Mouse (Mus musculus) left cerebral cortex, postnatal 36 days (tissue): ENCODE measurements around the gene St3gal3. TPM values are rescaled to one million over a fixed set of nuclear protein-coding genes. Genes with fewer than 3 reads are reported as not detected.

Experiments used
- DNase-seq, 2 experiments: peaks; one replicate each; pipeline ENCODE4 v3.0.0; 2021 to 2022; ENCODE audit warnings: low spot score in 2 of 2, mixed read lengths in 1 of 2
- intact Hi-C: fragments of 180-260 bp; cut with DNase I; formaldehyde crosslinking; loops from one replicate; pipeline ENCODE4 v1.15.1; 2025
- total RNA-seq, 2 experiments: library from RNA; stranded (reverse); gene quantifications; 2 replicates each; pipeline ENCODE4 v1.2.3; 2021

Gene St3gal3
- total RNA-seq, 2 experiments from 2014 or later, result 47.0 to 51.5 TPM

DNA sequence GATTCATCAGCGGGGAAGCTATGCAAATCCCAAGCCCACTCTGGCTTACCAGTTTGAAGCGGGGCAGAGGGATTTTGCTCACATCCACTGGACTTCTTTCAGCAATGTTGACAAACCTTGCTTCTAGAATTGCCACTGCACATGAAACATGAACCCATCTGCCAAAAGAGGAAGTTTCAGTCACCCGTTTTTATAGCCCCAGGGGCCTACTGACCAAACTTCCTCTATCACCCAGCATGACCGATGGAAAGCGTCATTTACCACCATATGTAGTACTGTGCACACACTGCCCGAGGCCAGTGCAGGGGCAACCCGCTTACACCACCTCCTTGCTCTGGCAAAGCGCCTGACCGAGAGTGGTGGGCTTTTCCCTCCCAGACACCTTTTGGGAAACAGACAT lies 9.6 kb upstream of the St3gal3 start:
- intact Hi-C loops, result no loop called here
- no peak for DNase-seq

DNA sequence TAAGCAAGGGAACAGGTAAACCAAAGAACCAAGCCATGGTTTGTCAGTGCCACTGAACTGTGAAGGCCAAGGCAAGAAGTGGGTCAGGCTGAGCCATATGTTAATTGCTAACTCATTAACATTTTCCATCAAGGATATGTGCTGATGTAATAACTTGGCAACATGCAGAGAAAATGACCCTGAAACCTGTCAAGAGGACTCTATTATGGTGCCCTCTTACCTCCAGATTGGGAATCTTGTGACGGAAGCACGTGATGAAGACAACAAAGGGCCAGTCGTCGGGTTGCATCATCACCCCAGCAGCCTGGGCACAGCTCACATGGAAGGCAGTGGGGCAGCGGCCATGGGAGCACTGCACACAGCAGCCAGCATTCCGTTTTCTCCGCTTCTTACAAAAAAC lies 9.0 kb upstream of the St3gal3 start:
- intact Hi-C loops, result no loop called here
- DNase-seq, result no peak

DNA sequence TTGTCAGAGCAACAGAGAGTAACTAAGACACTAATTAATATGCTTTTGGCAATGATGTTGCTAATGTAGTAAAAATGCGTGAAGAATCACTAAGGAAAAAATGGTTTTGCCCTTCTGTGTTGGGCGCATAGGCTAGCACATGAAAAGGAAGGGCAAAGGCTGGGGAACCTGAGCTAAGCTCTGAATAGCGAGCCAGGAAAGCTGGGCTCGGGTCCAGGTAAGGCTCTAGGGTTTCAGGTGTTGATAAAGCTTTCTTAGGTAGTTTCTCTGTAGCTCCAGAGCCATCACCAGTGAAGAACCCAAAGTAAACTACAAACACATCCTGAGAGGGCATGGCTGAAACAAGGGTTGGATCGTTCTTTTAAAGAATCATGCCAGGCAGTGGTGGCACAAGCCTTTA lies 6.8 kb upstream of the St3gal3 start:
- intact Hi-C loops, result no loop called here

DNA sequence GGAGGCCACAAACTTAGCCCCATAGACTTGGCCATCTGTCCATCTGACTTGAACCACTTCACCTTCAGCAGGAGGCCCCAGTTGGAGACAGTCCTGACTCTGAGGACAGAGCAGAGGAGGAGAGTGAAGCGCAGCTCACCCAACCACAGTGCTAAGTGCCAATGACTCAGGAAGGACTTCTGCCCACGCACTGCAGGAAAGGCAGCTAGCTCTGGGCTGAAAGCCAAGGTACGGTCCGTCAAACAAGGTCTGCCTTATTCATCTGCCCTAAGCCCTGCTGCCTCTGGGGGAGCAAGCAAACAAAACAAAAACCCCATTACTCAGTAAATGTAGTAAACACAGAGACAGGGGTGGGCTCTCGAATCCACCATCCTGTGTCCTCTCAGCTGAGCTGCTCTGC lies 4.2 kb upstream of the St3gal3 start:
- intact Hi-C loops, result loop anchor here (5.0 kb wide), 1 partner anchor 47 kb away; no protein-coding TSS in a partner anchor
- DNase-seq, result peak; percentile 57 to 61

More for the DNA sequence above, 6.8 kb upstream of the St3gal3 start:
- DNase-seq, result no peak

DNA sequence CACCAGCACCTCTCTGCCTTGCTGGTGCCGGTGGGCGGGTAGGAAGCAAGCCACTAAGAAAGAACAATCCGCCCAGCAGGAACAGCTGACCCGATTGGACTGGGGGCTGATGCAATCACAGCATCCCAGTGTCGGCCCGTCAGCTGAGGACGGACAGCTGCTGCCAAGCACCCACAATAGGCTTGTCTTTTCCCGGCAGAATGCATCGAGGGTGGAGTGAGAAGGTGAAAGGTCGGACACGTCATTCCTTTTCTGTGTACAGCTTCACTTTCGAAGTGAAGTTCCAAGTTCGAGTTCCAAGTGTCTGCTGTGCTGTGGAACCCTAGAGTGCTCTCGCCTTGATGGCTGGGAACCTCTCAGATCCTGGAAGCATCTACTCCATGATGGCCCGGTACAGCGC lies 3.1 kb upstream of the St3gal3 start:
- intact Hi-C loops, result loop anchor here (5.0 kb wide), 1 partner anchor 46 kb away; no protein-coding TSS in a partner anchor
- DNase-seq, result peak in 1 of 2 experiments; percentile 22

DNA sequence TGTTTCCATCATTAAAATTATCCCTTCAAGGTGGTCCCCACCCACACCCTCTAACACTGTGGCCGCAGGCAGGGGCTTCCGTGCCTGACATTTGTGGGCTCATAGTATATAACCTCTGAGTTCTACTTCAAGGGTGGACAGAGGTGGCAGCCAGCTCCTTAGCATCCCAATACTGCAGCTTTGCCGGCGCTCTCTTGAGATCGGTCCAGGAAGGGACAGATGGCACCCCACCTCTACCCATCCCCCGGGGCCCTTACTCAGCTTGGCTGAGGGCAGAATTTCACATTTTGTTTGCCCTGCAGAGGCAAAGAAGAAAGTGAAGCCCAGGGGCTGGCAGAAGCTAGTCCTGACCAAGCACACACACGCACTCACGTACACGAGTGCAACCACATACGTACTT lies 2.6 kb upstream of the St3gal3 start:
- intact Hi-C loops, result loop anchor here (5.0 kb wide), 1 partner anchor 45 kb away; no protein-coding TSS in a partner anchor
- no peak for DNase-seq

DNA sequence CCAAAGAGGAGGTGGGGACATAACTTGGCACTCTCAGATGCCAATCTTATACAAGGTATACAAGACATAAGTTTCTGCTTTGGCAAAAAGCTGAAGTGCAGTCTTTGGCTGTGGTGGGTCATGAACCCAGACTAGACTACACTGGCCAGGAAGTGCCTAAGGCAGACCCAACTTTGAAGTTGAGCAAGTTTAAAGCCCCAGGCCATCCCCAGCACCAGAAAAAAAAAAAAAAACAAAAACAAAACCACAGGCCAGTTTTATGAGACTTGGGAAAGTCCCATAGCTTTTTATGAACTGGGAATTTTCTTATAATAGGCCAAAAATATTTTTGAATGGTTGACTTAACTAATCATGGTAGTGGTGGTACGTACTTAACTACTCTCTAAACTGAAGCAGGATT lies 700 bp upstream of the St3gal3 start:
- intact Hi-C loops, result loop anchor here (5.0 kb wide), 1 partner anchor 43 kb away; no protein-coding TSS in a partner anchor
- DNase-seq, result no peak

DNA sequence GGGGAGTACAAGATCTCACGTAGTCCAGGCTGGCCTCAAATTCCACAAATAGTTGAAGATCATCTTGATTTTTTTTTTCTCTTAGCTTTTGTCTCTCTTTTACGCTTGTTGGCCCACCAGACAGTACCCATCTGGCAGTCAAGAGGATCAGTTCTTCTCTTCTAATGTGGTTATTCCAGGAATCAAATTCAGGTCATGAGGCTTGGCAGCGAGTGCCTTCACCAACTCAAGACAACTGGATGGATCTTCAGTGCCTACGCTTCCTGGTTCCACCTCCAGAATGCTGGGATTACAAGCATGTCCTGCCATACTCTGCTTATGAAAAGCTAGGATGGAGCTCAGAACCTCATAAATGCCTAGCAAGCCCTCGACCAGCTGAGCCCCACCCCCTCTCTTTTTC lies 3.4 kb downstream of the St3gal3 start:
- no peak for DNase-seq
- intact Hi-C loops, result no loop called here

DNA sequence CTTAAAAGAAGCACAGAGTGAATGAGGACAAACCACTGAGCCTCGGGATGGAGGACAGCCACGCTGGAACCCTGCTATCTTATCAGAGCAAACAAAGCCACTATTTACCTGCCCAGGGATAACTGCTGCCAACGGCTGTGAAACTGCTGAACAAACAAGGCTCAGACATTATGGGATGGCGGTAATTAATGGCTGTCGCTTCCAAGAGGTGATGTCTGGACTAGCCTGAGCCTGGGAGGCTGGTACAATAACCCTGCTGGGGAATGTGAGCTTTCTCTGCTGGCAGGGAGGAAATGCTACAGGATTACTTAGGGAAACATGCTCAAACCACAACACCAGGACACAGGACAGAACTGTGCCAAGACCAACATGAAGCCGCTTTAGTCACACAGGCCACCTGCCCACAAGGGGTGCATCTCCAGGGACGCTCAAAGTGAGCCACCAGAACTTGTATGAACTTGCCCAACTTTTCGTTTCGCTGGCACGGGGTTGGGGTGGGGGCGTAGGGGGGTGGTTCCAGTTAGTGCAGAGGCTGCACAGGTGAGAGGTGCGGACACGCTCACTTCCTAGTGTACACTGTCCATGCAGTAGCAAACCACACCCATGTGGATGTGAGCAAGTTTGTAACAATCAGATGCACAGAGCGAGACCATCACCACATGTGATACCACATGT lies 11.5 kb downstream of the St3gal3 start:
- intact Hi-C loops, result no loop called here
- no peak for DNase-seq

DNA sequence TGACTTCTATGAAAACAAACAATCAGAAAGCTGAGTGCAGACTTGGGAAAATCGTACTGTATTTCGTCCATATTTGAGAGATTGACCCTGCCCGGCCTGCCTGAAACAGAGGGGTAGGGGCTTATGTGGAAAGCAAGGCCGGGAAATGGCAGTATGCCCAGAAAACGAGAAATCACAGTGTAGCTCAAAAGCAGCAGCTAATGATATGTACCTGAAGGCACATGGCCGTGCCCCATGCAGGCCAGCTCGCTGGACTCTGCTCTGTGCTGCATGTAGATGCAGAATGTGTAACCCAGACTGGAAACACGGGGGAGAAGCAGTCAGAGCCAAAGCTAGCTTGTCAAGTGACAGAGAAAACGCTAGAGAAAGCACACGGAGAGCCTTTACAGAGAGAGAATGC lies 12.6 kb downstream of the St3gal3 start:
- no peak for DNase-seq
- intact Hi-C loops, result no loop called here

DNA sequence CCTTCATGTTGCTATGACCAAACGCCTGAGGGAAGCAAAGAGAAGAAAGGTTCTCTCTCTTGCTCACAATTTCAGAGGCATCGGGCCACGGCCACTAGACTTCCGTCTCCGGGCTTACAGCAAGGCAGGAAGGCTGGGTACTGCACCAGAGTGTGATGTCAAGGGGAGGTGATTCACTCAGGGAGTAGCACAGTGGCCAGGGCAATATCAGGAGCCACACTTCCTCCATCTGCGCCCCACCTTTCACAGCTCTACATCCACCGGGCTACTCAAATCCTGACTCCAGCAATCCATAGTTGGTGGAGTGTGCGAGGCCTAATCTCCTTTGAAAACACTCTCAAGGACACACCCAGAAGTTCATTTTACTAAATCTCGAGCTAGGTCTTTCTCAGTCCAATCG lies 17.1 kb downstream of the St3gal3 start:
- no peak for DNase-seq
- intact Hi-C loops, result no loop called here

DNA sequence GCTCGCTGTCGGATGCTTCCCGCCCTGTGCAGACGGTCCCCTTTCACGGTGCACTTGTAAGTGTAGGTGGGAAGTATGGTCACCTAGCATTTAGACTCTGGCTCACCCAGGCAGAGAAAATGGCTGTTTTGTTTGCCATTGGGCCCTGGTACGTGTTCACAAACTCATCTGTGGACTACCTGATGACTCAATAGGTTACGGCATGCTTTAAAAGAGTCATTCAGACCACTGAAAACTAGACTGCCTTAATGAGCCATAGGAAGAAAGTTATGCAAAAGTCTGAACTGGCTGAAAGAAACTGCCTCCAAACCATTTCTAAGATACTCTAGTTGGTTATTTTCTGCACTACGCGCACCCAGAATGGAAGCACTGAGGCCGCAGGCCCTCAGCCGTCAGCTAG lies 18.6 kb downstream of the St3gal3 start:
- no peak for DNase-seq
- intact Hi-C loops, result no loop called here

DNA sequence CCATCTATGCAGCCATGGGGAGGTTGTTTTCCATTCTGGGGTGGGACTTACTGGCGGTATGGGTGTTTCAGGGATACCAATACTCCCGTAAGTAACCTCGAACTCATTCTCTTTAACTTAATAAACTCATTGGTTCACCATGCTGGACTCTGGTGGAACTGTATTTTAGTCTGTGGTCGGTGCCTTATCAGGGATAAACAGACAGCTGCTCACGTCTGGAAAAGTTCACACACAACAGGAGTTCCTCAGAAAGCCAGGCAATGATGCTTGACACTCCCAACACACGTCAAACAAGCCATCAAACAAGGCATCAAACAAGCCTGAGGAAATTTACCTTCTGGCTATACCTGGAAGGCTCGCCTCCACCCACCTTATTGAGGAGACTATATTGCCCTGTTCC lies 19.6 kb downstream of the St3gal3 start:
- no peak for DNase-seq
- intact Hi-C loops, result no loop called here

DNA sequence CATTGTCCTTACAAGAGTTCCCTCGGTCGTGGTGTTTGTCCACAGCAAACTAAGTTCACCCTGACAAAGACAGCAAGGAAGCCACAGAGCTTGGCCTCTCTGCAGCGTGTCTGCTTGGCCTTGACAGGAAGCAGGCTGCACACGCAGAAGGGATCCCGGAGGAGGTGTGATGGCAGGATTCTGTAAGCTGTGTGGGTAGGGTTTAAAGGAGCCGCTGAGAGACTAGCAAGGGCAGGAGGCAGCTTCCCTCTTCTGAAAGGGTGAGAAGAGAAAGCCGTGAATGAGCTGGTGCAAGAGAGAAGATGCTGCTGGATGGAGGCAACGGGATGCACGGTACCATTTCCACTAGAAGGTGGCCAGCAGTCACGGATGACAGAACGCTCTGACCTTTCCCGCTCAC lies 22.1 kb downstream of the St3gal3 start:
- intact Hi-C loops, result no loop called here
- DNase-seq, result no peak

DNA sequence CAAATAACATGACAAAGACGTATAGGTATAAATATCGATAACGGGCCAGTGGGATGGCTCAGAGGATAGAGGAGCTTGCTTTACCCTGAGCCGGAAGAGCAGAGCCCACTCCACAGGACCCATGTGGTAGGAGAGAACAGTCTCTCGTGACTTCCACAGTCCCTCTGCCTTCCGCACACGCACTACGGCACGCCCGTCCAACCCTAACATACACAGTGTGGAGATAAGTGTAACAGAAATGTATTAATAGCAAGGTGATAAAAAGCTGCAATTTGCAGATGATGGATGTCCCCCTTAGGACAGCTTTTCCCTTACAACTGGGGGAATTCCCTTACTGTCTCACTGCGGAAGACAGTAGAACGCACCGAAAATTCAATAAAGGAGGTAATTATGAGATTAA lies 25.1 kb downstream of the St3gal3 start:
- no peak for DNase-seq
- intact Hi-C loops, result no loop called here

DNA sequence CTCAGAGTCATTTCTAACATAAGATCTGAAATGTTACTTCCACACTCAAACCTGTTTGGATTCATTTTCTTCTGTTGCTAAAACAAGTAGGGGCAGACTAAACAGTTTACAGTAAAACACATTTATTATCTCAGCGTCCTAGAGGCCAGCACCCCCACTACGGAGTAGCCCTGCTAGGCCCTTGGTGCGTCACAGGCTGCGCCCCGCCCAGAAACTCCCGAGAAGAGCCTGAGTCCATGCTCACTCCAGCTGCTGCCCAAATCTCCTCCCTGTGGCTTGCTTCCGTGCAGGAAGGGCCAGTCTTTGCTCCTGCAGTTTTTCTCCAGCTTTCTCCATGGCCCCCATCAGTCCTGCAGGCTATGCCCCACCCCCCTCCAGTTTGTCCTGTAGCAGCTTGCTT lies 25.9 kb downstream of the St3gal3 start:
- DNase-seq, result no peak
- intact Hi-C loops, result no loop called here

DNA sequence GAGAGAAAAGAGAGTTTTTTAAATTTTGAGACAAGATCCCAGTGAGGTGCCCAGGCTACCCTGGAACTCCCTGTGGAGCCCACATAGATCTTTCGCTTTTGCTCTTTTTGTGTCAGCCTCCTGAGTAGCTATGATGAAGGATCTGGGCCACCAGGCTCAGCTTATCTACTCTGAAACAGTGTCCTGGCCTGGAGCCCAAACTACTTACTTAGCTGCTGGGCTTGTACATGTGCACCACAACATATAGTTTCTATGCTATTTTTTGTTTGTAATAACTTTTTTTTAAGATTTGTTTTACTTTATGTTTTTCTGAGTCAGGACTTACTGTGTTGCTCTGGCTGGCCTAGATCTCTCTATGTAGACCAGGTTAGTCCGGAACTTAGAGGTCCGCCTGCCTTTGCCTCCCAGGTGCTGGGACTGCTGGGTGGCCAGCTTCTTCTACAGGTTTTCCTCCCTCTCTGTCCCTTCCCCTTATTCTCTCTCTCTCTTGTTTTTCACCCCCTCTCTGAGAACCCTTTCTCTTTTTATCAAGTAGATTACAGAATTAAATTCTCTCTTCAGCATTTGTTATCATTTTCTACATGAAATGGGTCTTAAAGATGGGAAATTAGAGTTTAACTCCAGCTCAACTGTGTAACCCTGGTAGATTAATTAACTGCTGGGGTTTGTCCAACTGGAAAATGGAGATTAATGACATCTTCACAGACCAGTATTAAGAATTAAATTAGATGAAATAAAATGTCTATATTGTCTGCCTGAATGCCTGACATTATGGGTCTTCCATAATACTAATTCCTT lies 29.3 kb downstream of the St3gal3 start:
- no peak for DNase-seq
- intact Hi-C loops, result no loop called here

DNA sequence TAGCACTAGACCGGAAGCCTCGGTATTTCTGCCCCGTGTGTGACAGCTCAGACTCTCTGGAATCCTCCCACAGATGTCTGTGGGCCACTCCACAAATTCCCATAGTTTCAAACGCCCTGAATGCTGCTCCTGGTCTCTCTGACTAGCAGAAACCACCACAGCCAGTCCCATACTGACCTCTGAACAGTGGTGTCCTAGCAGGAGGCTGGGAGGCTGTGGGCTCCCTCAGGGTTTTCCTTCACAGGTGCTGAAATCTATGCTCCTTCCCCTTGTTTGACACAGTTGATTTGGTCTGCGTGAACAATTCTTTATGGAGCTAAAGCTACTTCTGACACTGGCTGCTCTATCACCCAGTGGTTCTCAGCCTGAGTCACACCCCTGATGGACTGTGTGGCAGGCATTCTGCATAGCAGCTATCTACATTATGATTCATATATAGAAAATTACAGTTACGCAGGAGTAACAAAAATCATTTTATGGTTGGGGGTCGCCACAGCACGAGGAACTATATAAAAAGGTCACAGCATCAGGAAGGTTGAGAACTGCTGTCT lies 31.4 kb downstream of the St3gal3 start:
- intact Hi-C loops, result no loop called here
- DNase-seq, result no peak

DNA sequence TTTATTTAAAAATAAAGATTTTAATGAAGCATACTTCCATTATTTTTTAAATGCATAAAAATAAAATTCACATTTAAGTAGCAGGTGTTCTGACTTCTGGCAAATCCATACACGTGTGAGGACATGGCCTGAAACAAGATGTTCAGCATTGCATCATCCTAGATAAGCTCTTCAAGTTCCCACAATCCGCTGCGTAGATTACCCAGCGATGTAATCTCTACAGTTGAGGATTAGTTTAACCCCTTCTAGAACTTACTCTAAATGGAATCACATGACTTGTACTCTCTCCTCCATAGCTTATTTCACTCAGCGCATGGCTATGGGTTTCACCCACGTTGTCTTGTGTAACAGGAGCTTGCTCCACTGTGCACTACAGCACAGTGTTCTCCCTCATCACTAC lies 33.2 kb downstream of the St3gal3 start:
- intact Hi-C loops, result no loop called here
- no peak for DNase-seq

DNA sequence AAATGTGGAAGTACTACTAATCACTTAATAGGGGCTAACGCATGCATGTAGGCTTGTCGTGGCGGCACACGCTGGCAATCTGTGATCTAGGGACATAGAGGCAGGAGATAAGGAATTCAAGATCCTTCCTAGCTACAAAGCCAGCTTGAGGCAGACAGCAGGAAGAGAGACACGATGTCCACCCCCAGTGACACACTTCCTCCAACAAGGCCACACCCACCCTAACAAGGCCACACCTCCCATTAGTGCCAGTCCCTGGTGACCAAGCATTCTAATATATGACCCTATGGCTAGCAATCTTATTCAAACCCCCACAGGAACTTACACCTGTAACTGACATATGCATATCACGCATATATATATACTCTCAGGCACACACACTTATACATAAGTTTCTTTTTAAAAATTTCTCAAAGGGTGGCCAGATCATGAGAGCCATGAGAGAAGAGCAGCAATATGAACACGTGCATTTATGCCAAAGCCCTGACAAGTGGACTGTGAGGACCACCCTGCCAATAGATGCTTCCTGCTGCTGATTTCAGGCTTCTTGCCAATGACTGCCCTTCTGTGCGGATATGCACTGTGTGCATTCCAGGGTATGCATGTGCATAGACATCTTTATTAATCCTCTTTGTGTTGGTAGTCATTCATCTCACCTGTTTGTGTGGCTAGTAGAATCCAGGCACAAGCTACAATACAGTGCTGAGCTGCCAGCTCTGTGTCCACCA lies 34.9 kb downstream of the St3gal3 start:
- intact Hi-C loops, result no loop called here

More for the DNA sequence above, 34.9 kb downstream of the St3gal3 start:
- no peak for DNase-seq
